Mouse (Mus musculus) embryonic fibroblast, embryonic 13.5 days (primary cell): ENCODE measurements around the gene Mtor. TPM values are rescaled to one million over a fixed set of nuclear protein-coding genes. Genes with fewer than 3 reads are reported as not detected.

ENCODE experiments used
- H3K27ac ChIP-seq: 2 replicates; pipeline ENCODE4 v1.5.1; 2012; ENCODE audit warnings: low read length, control low read depth, inconsistent platforms; ENCODE audit not compliant: insufficient read depth
- H3K4me1 ChIP-seq: 2 replicates; pipeline ENCODE4 v1.6.1; 2011; ENCODE audit warnings: low read length; ENCODE audit not compliant: control insufficient read depth, insufficient read depth
- H3K4me3 ChIP-seq: 2 replicates; pipeline ENCODE4 v1.5.1; 2011; ENCODE audit warnings: mild to moderate bottlenecking, control low read depth, low read length; ENCODE audit not compliant: insufficient read depth
- CTCF ChIP-seq: IDR thresholded peaks from 2 replicates; pipeline ENCODE4 v1.5.1; 2011; ENCODE audit warnings: mild to moderate bottlenecking, control low read depth, low read length, moderate library complexity, borderline replicate concordance; ENCODE audit not compliant: insufficient read depth
- POLR2A ChIP-seq: IDR thresholded peaks from 2 replicates; pipeline ENCODE4 v1.6.1; 2011; ENCODE audit warnings: low read depth, mild to moderate bottlenecking, control low read depth, low read length, moderate library complexity
- polyA plus RNA-seq: library from polyadenylated mRNA; stranded (reverse); fragments of >200 nt; gene quantifications from 2 replicates; pipeline ENCODE4 v1.2.4, GENCODE M21; 2011; ENCODE audit warnings: low read depth; ENCODE audit not compliant: missing spikeins, insufficient read length

Mtor gene
- polyA plus RNA-seq, 1 experiment, result 17.7 TPM

- no peak overlapping the region for H3K4me3 ChIP-seq
- no peak overlapping the region for H3K27ac ChIP-seq
- 0 out of 2 replicates have a peak, but pooled peaks cover 4% of the 10 kb centered on the region for H3K4me1 ChIP-seq
- no peak for TF ChIP-seq POLR2A
- TF ChIP-seq CTCF, result no peak
These were observed 12.6 kb upstream of the Mtor start for GRCm38 (mm10) chr4:148435657-148436330.

GRCm38 (mm10) chr4:148441931-148442330, 6.5 kb upstream of the Mtor start:
- no peak overlapping the region for H3K4me3 ChIP-seq
- TF ChIP-seq CTCF, result no peak
- no peak for TF ChIP-seq POLR2A
- H3K27ac ChIP-seq, result no peak overlapping the region
- no peaks in the 10 kb centered on the region for H3K4me1 ChIP-seq

- H3K4me1 ChIP-seq, result no peaks in the 10 kb centered on the region
- no peak overlapping the region for H3K27ac ChIP-seq
- no peak overlapping the region for H3K4me3 ChIP-seq
- TF ChIP-seq POLR2A, result no peak
- TF ChIP-seq CTCF, result no peak
These were observed 5.8 kb upstream of the Mtor start for GRCm38 (mm10) chr4:148442598-148442997.

- TF ChIP-seq CTCF (peak; percentile 49; the same call in 1 of the 2 replicates), POLR2A (peak; percentile 77)
- no peaks in the 10 kb centered on the region for H3K4me1 ChIP-seq
- H3K4me3 ChIP-seq, result peak within 1 kb of the TSS; percentile 68
- 0 out of 2 replicates have a peak within 1 kb of the TSS, but pooled peaks have one; percentile 20 for H3K27ac ChIP-seq
These were observed 4.0 kb upstream of the Mtor start, which contains the start of gene Ubiad1 for GRCm38 (mm10) chr4:148444250-148444967. Ubiad1 (minus strand) TSS chr4:148444771.

GRCm38 (mm10) chr4:148448853-148449245, 438 bp downstream of the Mtor start:
- Histone ChIP-seq H3K27ac (0 out of 2 replicates have a peak overlapping the region, but pooled peaks have one; percentile 6), H3K4me3 (peak overlapping the region; percentile 84), H3K4me1 (no peaks in the 10 kb centered on the region)
- no peak for TF ChIP-seq POLR2A
- no peak for TF ChIP-seq CTCF

GRCm38 (mm10) chr4:148453707-148454106, 5.3 kb downstream of the Mtor start:
- Histone ChIP-seq H3K4me3 (no peak overlapping the region), H3K4me1 (no peaks in the 10 kb centered on the region), H3K27ac (no peak overlapping the region)
- TF ChIP-seq CTCF, result no peak
- no peak for TF ChIP-seq POLR2A

- H3K4me1 ChIP-seq, result no peaks in the 10 kb centered on the region
- no peak overlapping the region for H3K4me3 ChIP-seq
- no peak for TF ChIP-seq CTCF
- no peak for TF ChIP-seq POLR2A
- no peak overlapping the region for H3K27ac ChIP-seq
These were observed 7.1 kb downstream of the Mtor start for GRCm38 (mm10) chr4:148455477-148456025.

GRCm38 (mm10) chr4:148460656-148461284, 12.4 kb downstream of the Mtor start:
- no peaks in the 10 kb centered on the region for H3K4me1 ChIP-seq
- H3K27ac ChIP-seq, result no peak overlapping the region
- H3K4me3 ChIP-seq, result no peak overlapping the region
- TF ChIP-seq CTCF, result no peak
- TF ChIP-seq POLR2A, result no peak

- Histone ChIP-seq H3K4me1 (no peaks in the 10 kb centered on the region), H3K4me3 (no peak overlapping the region), H3K27ac (no peak overlapping the region)
- no peak for TF ChIP-seq CTCF
- no peak for TF ChIP-seq POLR2A
These were observed 13.4 kb downstream of the Mtor start for GRCm38 (mm10) chr4:148461772-148462171.
